Mouse (Mus musculus): Measurements from ENCODE around the gene Ephx4.

The Ephx4 gene

GRCm38 (mm10) chr5:107436185-107436584 is 33.6 kb downstream of the Ephx4 start:
- no peak for DNase-seq

DNA sequence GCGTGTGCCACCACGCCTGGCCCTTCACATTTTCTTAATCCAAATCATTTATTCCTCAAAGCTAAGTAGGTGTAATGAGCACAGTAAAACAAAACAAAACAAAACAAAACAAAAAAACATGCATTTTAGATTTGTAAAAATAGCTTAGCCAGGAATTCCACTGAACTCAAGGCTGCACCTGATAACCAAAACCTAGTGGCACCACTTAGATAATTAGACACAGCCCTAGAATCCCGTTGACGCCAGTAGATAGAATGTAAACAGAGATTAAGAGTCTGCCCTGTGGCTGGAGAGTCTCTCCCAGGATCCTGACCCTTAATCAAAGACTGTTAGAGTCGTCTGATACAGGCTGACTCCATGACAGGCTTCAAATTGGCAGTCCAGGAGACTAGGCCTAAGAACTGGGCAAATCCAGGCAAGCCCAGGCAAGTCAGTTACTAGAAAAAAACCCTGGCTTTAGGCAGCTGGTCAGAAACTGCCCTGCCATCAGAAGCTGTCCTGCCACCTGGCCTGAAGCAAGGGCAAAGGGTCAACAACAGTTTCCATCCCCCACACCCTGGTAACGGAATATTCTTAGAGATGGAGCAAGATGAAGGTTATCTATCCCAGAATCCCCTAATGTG is 34.2 kb downstream of the Ephx4 start:
- peak; percentile 8 for DNase-seq

GRCm38 (mm10) chr5:107437464-107438281 is 35.1 kb downstream of the Ephx4 start, which contains the start of gene Btbd8:
Gene Btbd8, plus strand, starts transcription at chr5:107437997.
- peak; percentile 96 for DNase-seq

- no peak for DNase-seq
Measured at GRCm38 (mm10) chr5:107438353-107438752, 35.8 kb downstream of the Ephx4 start.

DNA sequence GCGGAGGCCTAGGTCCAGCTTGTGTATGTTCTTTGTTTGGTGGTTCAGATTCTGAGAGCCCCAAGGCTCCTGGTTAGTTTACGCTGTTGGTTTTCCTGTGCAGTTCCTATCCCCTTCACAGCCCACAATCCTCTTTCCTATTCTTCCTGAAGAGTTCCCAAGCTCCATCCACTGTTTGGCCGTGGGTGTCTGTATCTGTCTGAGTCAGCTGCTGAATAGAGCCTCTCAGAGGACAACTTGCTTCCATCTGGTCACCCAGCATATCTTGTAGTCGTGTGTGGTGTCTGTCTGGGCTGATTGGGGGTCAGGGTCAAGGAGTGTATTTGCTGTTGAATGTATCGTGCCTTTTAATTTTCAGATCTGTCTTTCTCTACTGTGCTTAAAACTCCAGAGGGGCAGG is 39.3 kb downstream of the Ephx4 start:
- no peak for DNase-seq

- no peak for DNase-seq
Measured at GRCm38 (mm10) chr5:107444251-107444650, 41.7 kb downstream of the Ephx4 start.

DNA sequence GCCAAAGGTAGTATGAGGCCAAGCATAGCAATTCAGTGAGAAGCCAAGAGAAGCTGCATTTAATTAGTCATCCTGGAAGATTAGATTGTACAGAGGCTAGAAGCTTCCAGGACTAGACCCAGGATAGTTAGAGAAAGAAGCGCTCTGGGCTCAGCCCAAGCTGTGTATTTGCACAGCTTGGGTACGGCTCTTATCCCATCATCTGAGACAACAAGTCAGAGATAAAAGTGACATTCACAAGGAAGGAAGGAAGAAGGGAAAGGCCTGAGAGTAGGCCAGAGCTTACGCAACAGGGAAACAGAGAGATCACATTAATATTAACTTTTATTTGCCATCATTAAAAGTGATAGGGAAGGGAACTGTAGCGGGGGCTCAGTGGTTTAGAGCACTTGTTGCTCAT is 45.4 kb downstream of the Ephx4 start:
- DNase-seq = no peak

- DNase-seq = no peak
Measured at GRCm38 (mm10) chr5:107448784-107449183, 46.2 kb downstream of the Ephx4 start.

- DNase-seq = no peak
Measured at GRCm38 (mm10) chr5:107449620-107450019, 47.1 kb downstream of the Ephx4 start.

- DNase-seq = no peak
Measured at GRCm38 (mm10) chr5:107450299-107450698, 47.8 kb downstream of the Ephx4 start.

- no peak for DNase-seq
Measured at GRCm38 (mm10) chr5:107462147-107463076, 59.9 kb downstream of the Ephx4 start.

GRCm38 (mm10) chr5:107466501-107466900 is 64.0 kb downstream of the Ephx4 start:
- DNase-seq = no peak

GRCm38 (mm10) chr5:107467098-107467497 is 64.6 kb downstream of the Ephx4 start:
- DNase-seq = no peak

DNA sequence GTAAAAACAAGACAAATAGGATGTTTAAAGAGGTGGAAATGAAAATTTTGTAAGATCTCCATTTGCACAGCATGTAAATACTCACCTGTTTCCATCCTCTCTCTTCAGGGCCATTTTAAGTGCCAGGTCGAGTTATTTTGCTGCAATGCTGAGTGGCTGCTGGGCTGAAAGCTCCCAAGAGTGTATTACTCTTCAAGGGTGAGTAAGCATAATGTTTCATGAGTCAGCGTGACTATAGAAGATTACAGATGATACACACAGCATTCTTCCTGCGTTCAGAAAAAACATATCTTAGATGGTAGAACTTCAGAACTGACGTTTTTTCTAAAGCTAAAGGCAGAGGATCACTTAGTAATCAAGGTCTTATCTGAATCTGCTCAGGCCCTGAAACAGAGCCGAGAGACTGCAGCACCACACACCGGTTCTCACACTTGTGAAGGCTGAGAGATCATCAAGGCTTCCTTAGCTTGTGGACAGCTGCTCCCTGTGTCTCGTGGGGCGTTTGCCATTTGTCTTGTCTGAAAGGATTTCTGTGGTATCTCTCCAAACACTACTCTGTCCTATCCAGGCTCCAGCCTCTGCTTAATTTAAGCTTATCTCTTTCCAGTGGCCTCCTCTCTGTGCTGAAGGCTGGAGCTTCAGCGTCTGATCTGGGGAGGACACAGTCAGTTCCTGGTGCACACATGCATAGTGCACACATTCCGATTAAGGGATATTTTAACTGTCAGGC is 68.2 kb downstream of the Ephx4 start:
- DNase-seq = no peak

All from kidney, adult 9 months (tissue).